Mouse (Mus musculus) E14TG2a.4 (cell line): ENCODE data around the gene Csrp2.

Experiments used
- H3K27me3 ChIP-seq: 2 replicates; pipeline ENCODE4 v1.6.1; 2014; ENCODE audit warnings: low read length, control low read depth; ENCODE audit not compliant: insufficient read depth
- H3K36me3 ChIP-seq: 2 replicates; pipeline ENCODE4 v1.6.1; 2014; ENCODE audit warnings: low read length, control low read depth; ENCODE audit not compliant: insufficient read depth
- H3K4me1 ChIP-seq: replicated peaks from 2 replicates; pipeline ENCODE4 v1.6.1; 2014; ENCODE audit warnings: low read depth, low read length, control low read depth
- H3K4me3 ChIP-seq: replicated peaks from 2 replicates; pipeline ENCODE4 v1.5.1; 2014; ENCODE audit warnings: mild to moderate bottlenecking, low read length
- H3K9me3 ChIP-seq: 2 replicates; pipeline ENCODE4 v1.6.1; 2014; ENCODE audit warnings: low read length, control low read depth
- CTCF ChIP-seq: conservative IDR thresholded peaks from 2 replicates; pipeline ENCODE4 v1.5.1; 2014; ENCODE audit warnings: low read length
- NANOG ChIP-seq: IDR thresholded peaks from 2 replicates; pipeline ENCODE4 v1.6.1; 2014; ENCODE audit warnings: borderline replicate concordance, low read length, mixed read lengths
- POU5F1 ChIP-seq: IDR thresholded peaks from 2 replicates; pipeline ENCODE4 v1.6.1; 2014; ENCODE audit warnings: low read length, borderline replicate concordance

Gene Csrp2

DNA sequence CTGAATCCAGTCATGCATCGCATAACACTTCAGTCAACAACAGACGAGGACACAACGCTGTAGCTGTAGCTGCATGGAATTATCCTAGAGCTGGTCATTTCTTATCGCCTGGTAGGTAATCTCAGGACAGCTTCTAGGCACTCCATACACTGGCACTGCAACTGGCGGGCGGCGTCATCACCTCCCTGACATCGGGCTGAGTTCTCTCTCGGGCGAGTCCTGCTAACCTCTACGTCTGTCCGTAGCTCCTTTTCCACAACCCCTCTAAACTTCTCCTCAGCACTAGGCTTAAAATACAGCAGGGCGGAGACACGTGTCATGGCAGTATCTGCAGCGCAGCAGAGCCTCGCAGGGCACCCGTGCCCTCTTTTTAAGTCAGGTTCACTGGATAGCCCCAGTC, 67.1 kb downstream of the Csrp2 start:
- Histone ChIP-seq H3K36me3 (no peaks in the 10 kb centered on the region), H3K4me1 (peaks cover 30% of the 10 kb centered on the region), H3K4me3 (peak overlapping the region; percentile 29), H3K27me3 (no peaks in the 10 kb centered on the region), H3K9me3 (no peaks in the 10 kb centered on the region)
- no peak for TF ChIP-seq NANOG
- no peak for TF ChIP-seq CTCF
- TF ChIP-seq POU5F1, result no peak
